Mouse (Mus musculus): ENCODE results near the gene Rexo1. TPM values are rescaled to one million over a fixed set of nuclear protein-coding genes. Genes with fewer than 3 reads are reported as not detected.

Gene Rexo1
- polyA plus RNA-seq, 1 experiment from 2014 or later = 7.1 TPM

GRCm38 (mm10) chr10:80513739-80514138, 47.6 kb downstream of the Rexo1 start:
- H3K4me1 ChIP-seq (replicated peaks; ENCODE audit: control insufficient read depth, insufficient read depth) = no peaks in the 10 kb centered on the region
- TF ChIP-seq EP300 (optimal IDR thresholded peaks at IDR 0.05) = no peak
- no peak for TF ChIP-seq CTCF (IDR thresholded peaks at IDR 0.05; ENCODE audit: low read depth)
- no peak overlapping the region; the same call in 1 of the 2 replicates for H3K9ac ChIP-seq (ENCODE audit: low read length)
- DNase-seq (ENCODE audit: low spot score) (no peak), ATAC-seq (ENCODE audit: low FRiP score, low TSS enrichment) (no peak)
- WGBS = 11% methylated on average over 19 of the region's 19 CpGs
- no peak overlapping the region for H3K4me2 ChIP-seq (replicated peaks; ENCODE audit: low read depth)
- no peaks in the 10 kb centered on the region; the same call in none of the 2 replicates for H3K27me3 ChIP-seq (ENCODE audit: control insufficient read depth, insufficient read depth, low read length)
- H3K36me3 ChIP-seq (ENCODE audit: control insufficient read depth, insufficient read depth, low read length) = no peaks in the 10 kb centered on the region
- no peaks in the 10 kb centered on the region for H3K9me3 ChIP-seq (ENCODE audit: control insufficient read depth, low read length)
- H3K27ac ChIP-seq (replicated peaks) = no peak overlapping the region
- no peak overlapping the region for H3K4me3 ChIP-seq (ENCODE audit: low read depth, low read length)

- no peak overlapping the region for H3K9ac ChIP-seq (ENCODE audit: low read length)
- H3K9me3 ChIP-seq (ENCODE audit: control insufficient read depth, low read length) = no peaks in the 10 kb centered on the region
- no peak for DNase-seq (ENCODE audit: low spot score)
- no peak overlapping the region for H3K27ac ChIP-seq (replicated peaks)
- no peaks in the 10 kb centered on the region for H3K36me3 ChIP-seq (ENCODE audit: control insufficient read depth, insufficient read depth, low read length)
- no peaks in the 10 kb centered on the region; the same call in none of the 2 replicates for H3K27me3 ChIP-seq (ENCODE audit: control insufficient read depth, insufficient read depth, low read length)
- no peak overlapping the region for H3K4me2 ChIP-seq (replicated peaks; ENCODE audit: low read depth)
- no peak for ATAC-seq (ENCODE audit: low FRiP score, low TSS enrichment)
- H3K4me3 ChIP-seq (ENCODE audit: low read depth, low read length) = no peak overlapping the region
- TF ChIP-seq EP300 (optimal IDR thresholded peaks at IDR 0.05) (no peak), CTCF (IDR thresholded peaks at IDR 0.05; ENCODE audit: low read depth) (no peak)
- 58% methylated on average over 10 of the region's 10 CpGs for WGBS
- no peaks in the 10 kb centered on the region for H3K4me1 ChIP-seq (replicated peaks; ENCODE audit: control insufficient read depth, insufficient read depth)
These were observed 51.1 kb downstream of the Rexo1 start for GRCm38 (mm10) chr10:80510273-80510660.

GRCm38 (mm10) chr10:80509412-80510272, 51.7 kb downstream of the Rexo1 start:
- no peaks in the 10 kb centered on the region for H3K9me3 ChIP-seq (ENCODE audit: control insufficient read depth, low read length)
- H3K4me2 ChIP-seq (replicated peaks; ENCODE audit: low read depth) = peak overlapping the region; percentile 59
- ATAC-seq (ENCODE audit: low FRiP score, low TSS enrichment) (peak; percentile 59), DNase-seq (ENCODE audit: low spot score) (peak; percentile 85)
- H3K4me3 ChIP-seq (ENCODE audit: low read depth, low read length) = peak overlapping the region; percentile 35
- no peak overlapping the region for H3K27ac ChIP-seq (replicated peaks)
- no peaks in the 10 kb centered on the region for H3K36me3 ChIP-seq (ENCODE audit: control insufficient read depth, insufficient read depth, low read length)
- TF ChIP-seq CTCF (IDR thresholded peaks at IDR 0.05; ENCODE audit: low read depth) (peak; percentile 96), EP300 (optimal IDR thresholded peaks at IDR 0.05) (no peak)
- no peak overlapping the region for H3K9ac ChIP-seq (ENCODE audit: low read length)
- peaks cover 2% of the 10 kb centered on the region for H3K27me3 ChIP-seq (ENCODE audit: control insufficient read depth, insufficient read depth, low read length)
- H3K4me1 ChIP-seq (replicated peaks; ENCODE audit: control insufficient read depth, insufficient read depth) = no peaks in the 10 kb centered on the region
- WGBS = 8% methylated on average over 20 of the region's 20 CpGs

GRCm38 (mm10) chr10:80506222-80506621, 55.1 kb downstream of the Rexo1 start:
- DNase-seq (ENCODE audit: low spot score) (peak; percentile 84), ATAC-seq (ENCODE audit: low FRiP score, low TSS enrichment) (no peak; the same call in 1 of the 2 replicates)
- 0% methylated on average over 11 of the region's 11 CpGs for WGBS
- H3K4me3 ChIP-seq (ENCODE audit: low read depth, low read length) = no peak overlapping the region
- no peaks in the 10 kb centered on the region for H3K4me1 ChIP-seq (replicated peaks; ENCODE audit: control insufficient read depth, insufficient read depth)
- peaks cover 14% of the 10 kb centered on the region; the same call in 1 of the 2 replicates for H3K27me3 ChIP-seq (ENCODE audit: control insufficient read depth, insufficient read depth, low read length)
- H3K9ac ChIP-seq (ENCODE audit: low read length) = no peak overlapping the region
- H3K4me2 ChIP-seq (replicated peaks; ENCODE audit: low read depth) = no peak overlapping the region
- TF ChIP-seq CTCF (IDR thresholded peaks at IDR 0.05; ENCODE audit: low read depth) (peak; percentile 86), EP300 (optimal IDR thresholded peaks at IDR 0.05) (no peak)
- H3K27ac ChIP-seq (replicated peaks) = no peak overlapping the region
- no peaks in the 10 kb centered on the region for H3K36me3 ChIP-seq (ENCODE audit: control insufficient read depth, insufficient read depth, low read length)
- no peaks in the 10 kb centered on the region for H3K9me3 ChIP-seq (ENCODE audit: control insufficient read depth, low read length)

GRCm38 (mm10) chr10:80504724-80505123, 56.6 kb downstream of the Rexo1 start:
- DNase-seq (ENCODE audit: low spot score) (no peak), ATAC-seq (ENCODE audit: low FRiP score, low TSS enrichment) (no peak)
- Histone ChIP-seq H3K36me3 (ENCODE audit: control insufficient read depth, insufficient read depth, low read length) (no peaks in the 10 kb centered on the region), H3K4me3 (ENCODE audit: low read depth, low read length) (no peak overlapping the region), H3K27me3 (ENCODE audit: control insufficient read depth, insufficient read depth, low read length) (peaks cover 16% of the 10 kb centered on the region; the same call in 1 of the 2 replicates), H3K27ac (replicated peaks) (no peak overlapping the region), H3K9me3 (ENCODE audit: control insufficient read depth, low read length) (no peaks in the 10 kb centered on the region), H3K4me1 (replicated peaks; ENCODE audit: control insufficient read depth, insufficient read depth) (no peaks in the 10 kb centered on the region), H3K4me2 (replicated peaks; ENCODE audit: low read depth) (no peak overlapping the region), H3K9ac (ENCODE audit: low read length) (no peak overlapping the region)
- TF ChIP-seq CTCF (IDR thresholded peaks at IDR 0.05; ENCODE audit: low read depth) = no peak
- no peak for TF ChIP-seq EP300 (optimal IDR thresholded peaks at IDR 0.05)
- 4% methylated on average over 9 of the region's 9 CpGs for WGBS

Data from stomach, postnatal 0 days (tissue).